Mouse (Mus musculus) C2C12 (cell line): ENCODE data around the gene Igfbpl1.

ENCODE experiments used
- CTCF ChIP-seq: IDR thresholded peaks from one replicate; pipeline ENCODE4 v1.5.1; 2011; ENCODE audit not compliant: control insufficient read depth, insufficient read depth, insufficient read length
- FOSL1 ChIP-seq: IDR thresholded peaks from one replicate; pipeline ENCODE4 v1.8.0; 2011; ENCODE audit warnings: mild to moderate bottlenecking, low read length; ENCODE audit not compliant: poor library complexity, insufficient read depth, severe bottlenecking
- MAX ChIP-seq: IDR thresholded peaks from one replicate; pipeline ENCODE4 v1.6.1; 2011; ENCODE audit warnings: mild to moderate bottlenecking, control low read depth
- MYOG ChIP-seq: IDR thresholded peaks from one replicate; pipeline ENCODE4 v1.6.1; 2011; ENCODE audit not compliant: control insufficient read depth, insufficient read length; ENCODE audit errors: extremely low read depth
- USF1 ChIP-seq: IDR thresholded peaks from one replicate; pipeline ENCODE4 v1.6.1; 2011; ENCODE audit warnings: low read depth, mild to moderate bottlenecking, control low read depth, moderate library complexity

- TF ChIP-seq CTCF, result no peak
- TF ChIP-seq MYOG, result no peak
- TF ChIP-seq USF1, result no peak
- no peak for TF ChIP-seq MAX
- no peak for TF ChIP-seq FOSL1
These were observed 2.5 kb downstream of the Igfbpl1 start for GRCm38 (mm10) chr4:45824049-45824760.
